Mouse (Mus musculus) CD4-positive, CD25-positive, alpha-beta regulatory T cell, adult 2 months (primary cell): ENCODE data around the gene Klf15.

Experiments
- DNase-seq: peaks from one replicate; pipeline ENCODE4 v3.0.0-alpha.2; 2012; ENCODE audit warnings: low read depth, low spot score

Klf15 gene

GRCm38 (mm10) chr6:90462181-90462706 lies at the start of gene Klf15:
Gene Klf15, plus strand, starts transcription at chr6:90462576.
- DNase-seq: no peak

GRCm38 (mm10) chr6:90422565-90422964 lies 39.8 kb upstream of the Klf15 start:
- DNase-seq: peak; percentile 82

DNA sequence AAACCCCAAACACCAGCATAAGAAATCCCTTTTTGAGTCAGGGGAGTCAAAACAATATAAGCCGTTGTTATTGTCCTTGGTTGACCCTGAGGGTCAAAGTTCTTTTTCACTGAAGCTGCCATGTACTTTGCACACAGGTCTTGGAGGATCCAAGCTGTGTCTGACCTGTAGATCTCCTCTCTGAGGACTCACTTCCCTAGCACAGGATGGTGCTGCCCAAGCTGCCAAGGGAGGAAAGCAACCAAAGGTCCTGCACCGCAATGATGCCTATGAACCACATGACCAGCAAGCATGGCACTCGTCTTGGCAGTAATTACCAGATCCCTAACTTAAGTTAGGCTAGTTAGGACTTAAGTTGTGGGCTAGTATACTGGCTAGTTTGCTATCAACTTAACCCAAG lies 37.0 kb upstream of the Klf15 start:
- DNase-seq: no peak

DNA sequence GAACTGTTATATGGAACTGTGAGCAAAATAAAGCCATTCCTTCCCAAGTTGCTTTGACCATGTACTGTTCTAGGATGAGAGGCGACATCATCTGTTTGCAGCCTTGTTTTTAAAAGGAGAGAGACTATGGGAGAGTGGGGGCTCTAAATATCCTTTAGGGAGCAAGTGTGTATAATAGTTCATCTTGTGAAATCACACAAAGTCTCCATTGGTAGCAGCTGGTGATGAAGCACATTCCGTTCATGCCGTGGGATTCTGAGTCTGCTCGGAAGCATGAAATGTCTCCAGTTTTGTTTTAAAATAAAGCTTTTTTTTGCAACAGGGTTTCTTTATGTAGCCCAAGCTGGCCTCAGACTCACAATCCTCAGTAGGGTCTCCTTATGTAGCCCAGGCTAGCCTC lies 36.4 kb upstream of the Klf15 start:
- no peak for DNase-seq

DNA sequence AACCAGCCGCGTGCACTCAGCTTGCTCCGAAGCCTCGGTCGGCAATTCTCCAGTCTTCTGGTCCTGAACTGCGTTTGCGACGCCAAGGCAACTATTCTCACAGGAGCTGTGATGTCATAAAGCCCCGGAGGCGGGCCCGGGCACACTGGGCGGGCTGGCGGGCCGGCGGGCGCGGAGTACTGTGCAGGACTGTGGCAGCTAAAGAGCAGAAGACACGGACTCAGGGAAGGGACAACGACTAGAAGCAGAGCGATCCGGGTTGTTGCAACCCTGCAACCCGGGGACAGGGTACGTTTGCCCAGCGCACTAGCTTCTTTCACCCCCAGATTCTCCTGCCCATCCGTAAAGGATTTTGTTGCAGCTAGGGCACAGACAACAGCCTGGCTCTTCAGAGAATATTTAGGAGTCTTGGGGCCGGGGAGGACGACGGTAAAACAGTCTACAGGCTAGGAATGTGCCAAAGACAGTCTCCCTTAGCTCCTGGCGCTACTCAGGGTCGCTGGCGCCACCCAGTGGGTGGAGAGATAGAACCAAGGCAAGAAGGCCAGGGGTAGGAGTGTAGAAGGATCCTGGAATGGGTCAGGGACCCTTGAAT lies 33.9 kb upstream of the Klf15 start, which contains the start of gene Cfap100:
TSS of gene Cfap100 (minus strand) at position 418 of the 595 bp plus-strand sequence.
- peak; percentile 14 for DNase-seq

- DNase-seq: no peak
Measured at GRCm38 (mm10) chr6:90429911-90430310, 32.5 kb upstream of the Klf15 start.

DNA sequence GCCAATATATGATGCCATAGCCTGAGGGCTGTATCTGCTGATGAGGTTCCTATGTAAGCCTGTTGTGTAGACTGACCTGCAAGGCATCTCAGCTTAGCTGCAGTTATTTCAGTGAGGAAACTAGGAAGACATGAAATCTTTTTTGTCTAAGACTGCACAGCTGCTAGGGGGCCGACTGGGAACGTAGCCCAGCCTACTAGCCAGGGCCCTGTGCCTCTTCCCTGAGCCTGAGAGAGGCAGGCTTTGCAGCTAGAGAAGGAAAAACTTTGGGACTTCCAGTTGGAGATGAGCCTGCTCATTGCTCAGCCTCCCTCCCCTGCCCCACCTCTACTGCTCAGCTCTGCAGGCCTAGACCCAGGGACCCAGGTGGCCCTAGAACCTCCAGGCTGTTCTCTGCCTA lies 30.9 kb upstream of the Klf15 start:
- DNase-seq: no peak

DNA sequence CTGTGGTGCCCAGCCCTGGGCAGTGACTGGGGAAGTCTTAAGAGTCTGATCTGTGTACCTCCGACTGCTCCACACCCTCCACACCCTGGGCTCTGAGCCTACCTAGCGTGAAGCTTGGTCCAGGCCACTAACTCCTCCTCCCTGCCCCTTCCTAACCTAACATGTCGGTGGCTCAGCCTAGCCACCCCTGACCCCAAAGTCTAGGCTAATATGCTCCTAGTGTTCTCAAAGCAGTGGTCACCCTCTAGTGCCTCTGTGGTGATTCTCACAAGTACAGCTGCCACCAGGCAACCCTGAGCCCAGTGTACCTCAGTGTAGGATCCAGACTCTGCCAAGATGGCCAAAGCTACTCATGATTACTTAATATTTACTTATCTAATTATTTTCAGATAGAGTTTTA lies 27.7 kb upstream of the Klf15 start:
- no peak for DNase-seq

DNA sequence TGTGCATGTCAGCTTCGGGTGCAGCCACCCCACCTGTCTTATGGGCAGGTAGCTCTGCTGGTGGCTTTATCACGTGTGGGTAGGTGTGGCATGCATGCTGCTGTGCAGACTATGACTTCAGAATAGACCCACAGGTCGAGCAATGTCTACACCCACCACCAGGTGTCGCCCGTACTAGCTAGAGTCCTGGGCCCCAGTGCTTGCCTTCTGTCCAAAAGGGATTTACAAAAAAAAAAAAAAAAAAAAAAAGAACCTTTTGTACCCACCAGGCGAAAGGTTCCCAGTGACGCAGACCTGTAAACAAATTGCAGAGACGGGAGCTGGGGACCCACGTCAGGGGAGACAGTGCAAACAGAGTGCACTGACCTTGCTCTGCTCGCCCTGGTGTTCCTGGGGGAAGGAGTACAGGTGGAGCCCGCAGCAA lies 27.2 kb upstream of the Klf15 start:
- peak; percentile 64 for DNase-seq

DNA sequence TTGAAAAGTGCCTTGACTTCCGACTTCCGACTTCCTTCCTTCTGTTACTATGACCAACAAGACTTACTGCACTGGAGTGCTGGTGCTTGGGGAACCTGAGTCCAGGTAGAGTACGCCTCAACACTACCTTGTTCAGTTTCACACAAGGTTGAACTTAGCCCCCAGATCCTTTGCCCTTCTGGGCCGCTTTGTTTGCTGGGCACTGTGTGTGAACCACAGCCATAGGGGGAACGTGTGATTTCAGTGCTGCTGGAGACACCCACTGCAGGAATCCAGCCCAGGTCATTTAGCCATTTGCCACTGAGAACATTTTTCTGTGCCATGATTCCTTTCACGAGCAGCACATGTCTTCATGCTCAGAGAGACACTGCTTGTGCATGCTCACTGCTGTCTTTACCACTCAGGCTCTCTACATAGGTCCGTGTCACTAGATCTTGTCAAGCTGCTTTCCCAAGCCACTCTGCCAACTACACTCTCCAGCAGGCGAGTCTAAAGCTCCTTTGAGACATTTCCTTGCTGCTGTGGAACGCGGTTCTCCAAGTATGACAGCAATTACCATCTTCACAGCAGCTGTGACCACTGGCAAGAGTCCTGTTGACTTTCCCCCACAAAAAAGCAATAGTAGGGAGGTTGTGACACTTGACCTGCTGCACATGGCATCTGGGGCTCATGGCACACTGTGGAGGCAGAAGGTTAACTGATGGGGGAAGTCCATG lies 26.0 kb upstream of the Klf15 start:
- no peak for DNase-seq

- DNase-seq: no peak
Measured at GRCm38 (mm10) chr6:90437041-90437440, 25.3 kb upstream of the Klf15 start.

DNA sequence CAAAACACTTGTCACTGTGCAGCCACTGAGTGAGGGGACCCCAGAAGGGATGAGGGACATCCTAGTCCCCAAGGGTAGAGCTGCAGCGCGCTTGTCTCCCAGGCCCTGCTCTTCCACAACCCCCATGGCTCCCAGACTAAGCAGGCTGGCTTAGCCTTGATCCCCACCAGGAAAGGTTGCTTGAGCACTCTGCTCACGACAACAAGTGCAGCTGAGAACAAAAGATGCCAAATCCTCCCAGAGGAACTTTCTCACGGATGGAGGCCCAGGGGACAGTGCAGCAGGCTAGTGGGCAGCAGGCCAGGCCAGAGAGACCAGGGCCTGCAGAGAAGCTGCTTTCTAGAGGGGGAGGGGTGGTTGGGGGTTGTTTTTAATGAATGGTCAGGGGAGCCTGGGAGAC lies 15.5 kb upstream of the Klf15 start:
- no peak for DNase-seq

GRCm38 (mm10) chr6:90450179-90450578 lies 12.2 kb upstream of the Klf15 start:
- DNase-seq: peak; percentile 41

DNA sequence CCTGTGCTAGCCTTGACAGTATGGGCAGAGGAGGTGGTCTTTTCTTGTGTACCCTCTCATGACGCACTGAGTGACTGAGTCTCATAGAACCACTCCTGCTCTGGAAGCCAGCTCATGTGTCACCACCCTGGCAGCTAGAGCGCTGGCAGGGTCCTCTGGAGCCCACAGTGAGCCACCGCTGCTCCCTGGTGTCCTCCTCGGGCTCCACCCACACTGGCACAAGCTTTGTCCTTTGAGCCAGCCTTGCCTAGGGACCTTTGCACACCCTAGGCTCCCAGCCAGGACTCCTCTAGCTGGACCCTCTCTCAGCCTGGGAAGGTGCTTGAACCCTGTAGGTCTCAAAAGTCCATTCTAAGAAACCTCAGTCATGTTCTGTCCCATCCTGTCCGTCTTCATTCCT lies 11.7 kb upstream of the Klf15 start:
- DNase-seq: no peak

GRCm38 (mm10) chr6:90451512-90451911 lies 10.9 kb upstream of the Klf15 start:
- DNase-seq: no peak

GRCm38 (mm10) chr6:90452603-90453002 lies 9.8 kb upstream of the Klf15 start:
- no peak for DNase-seq

DNA sequence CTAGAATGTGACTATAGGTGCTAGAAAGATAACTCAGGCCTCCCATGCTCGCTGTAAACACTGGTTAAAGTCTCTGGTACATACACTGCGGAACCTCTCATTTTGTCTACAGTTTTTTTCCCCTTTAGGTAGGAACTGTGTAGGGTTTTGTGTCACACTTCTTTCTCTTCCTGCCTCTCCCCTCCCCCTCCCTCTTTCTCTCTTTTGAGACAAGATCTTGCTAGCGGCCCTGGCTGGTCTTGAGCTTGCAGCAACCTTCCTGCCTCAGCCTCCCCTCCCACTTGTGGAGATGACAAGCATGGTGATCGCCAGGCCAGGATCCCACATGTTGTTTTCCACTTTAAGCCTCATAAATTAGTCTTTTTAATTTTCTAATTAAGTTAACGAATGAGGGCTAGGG lies 8.6 kb upstream of the Klf15 start:
- DNase-seq: no peak

GRCm38 (mm10) chr6:90457421-90457820 lies 5.0 kb upstream of the Klf15 start:
- no peak for DNase-seq

- no peak for DNase-seq
Measured at GRCm38 (mm10) chr6:90461181-90461580, 1.2 kb upstream of the Klf15 start.

GRCm38 (mm10) chr6:90461771-90462170 lies 605 bp upstream of the Klf15 start:
- DNase-seq: no peak

DNA sequence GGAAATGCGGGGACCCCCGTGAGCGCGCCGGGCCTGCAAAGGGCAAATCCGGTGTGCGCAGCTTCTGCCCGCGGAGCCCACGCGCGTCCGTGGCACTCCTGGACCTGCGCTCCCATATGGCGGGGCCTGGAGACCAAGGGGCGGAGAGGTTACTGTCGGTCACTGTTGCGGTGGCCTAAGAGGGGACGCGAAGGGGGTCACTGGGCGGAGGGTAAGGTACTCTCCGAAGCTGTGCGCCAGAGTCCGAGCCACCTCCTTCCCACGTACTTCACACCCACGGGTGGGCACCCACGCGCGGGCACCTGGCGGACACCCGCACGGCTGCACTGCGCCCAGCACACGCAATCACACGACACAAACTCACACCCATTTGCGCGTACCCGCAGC lies 458 bp downstream of the Klf15 start:
- no peak for DNase-seq

- no peak for DNase-seq
Measured at GRCm38 (mm10) chr6:90463228-90463862, 969 bp downstream of the Klf15 start.
